Mouse (Mus musculus) kidney, adult 2 months (tissue): ENCODE results near the gene Syt15. TPM values are rescaled to one million over a fixed set of nuclear protein-coding genes. Genes with fewer than 3 reads are reported as not detected.

Experiments
- DNase-seq: peaks from one replicate; pipeline ENCODE4 v3.0.0; 2021
- H3K27ac ChIP-seq: fragments of 200-500 bp; 2 replicates; pipeline ENCODE4 v1.5.1; 2012; ENCODE audit warnings: low read depth, low read length, control low read depth, inconsistent platforms; ENCODE audit not compliant: insufficient read depth
- H3K27me3 ChIP-seq: fragments of 200-500 bp; replicated peaks from 2 replicates; pipeline ENCODE4 v1.6.1; 2012; ENCODE audit warnings: mild to moderate bottlenecking, moderate library complexity, low read length, inconsistent platforms; ENCODE audit not compliant: control insufficient read depth, insufficient read depth
- H3K36me3 ChIP-seq: fragments of 200-500 bp; 2 replicates; pipeline ENCODE4 v1.6.1; 2012; ENCODE audit warnings: mild to moderate bottlenecking, moderate library complexity, low read length, inconsistent platforms; ENCODE audit not compliant: control insufficient read depth, insufficient read depth
- H3K4me1 ChIP-seq: fragments of 200-500 bp; 2 replicates; pipeline ENCODE4 v1.6.1; 2011; ENCODE audit warnings: low read length; ENCODE audit not compliant: control insufficient read depth, insufficient read depth
- H3K4me3 ChIP-seq: fragments of 200-500 bp; 2 replicates; pipeline ENCODE4 v1.5.1; 2011; ENCODE audit warnings: mild to moderate bottlenecking, low read depth, low read length, control low read depth; ENCODE audit not compliant: insufficient read depth
- CTCF ChIP-seq: fragments of 200-500 bp; conservative IDR thresholded peaks from 2 replicates; pipeline ENCODE4 v1.5.1; 2011; ENCODE audit warnings: low read depth, mild to moderate bottlenecking, control low read depth, low read length, moderate library complexity, mixed read lengths; ENCODE audit not compliant: insufficient read depth, insufficient read length
- POLR2A ChIP-seq: fragments of 200-500 bp; IDR thresholded peaks from one replicate; pipeline ENCODE4 v1.6.1; 2011; ENCODE audit warnings: low read depth, low read length, control low read depth
- WGBS: fragments of 180-500 bp; shearing (Covaris S2); methylation state at CpG from one replicate; pipeline ENCODE4 v1.1.7; 2018; 5-methylcytosine and 5-hydroxymethylcytosine counted together
- polyA plus RNA-seq: library from polyadenylated mRNA; depleted of rRNA; stranded (reverse); fragments of >200 nt; gene quantifications from 2 replicates; pipeline ENCODE4 v1.2.3, GENCODE M21; 2012

Syt15 gene
- polyA plus RNA-seq, 1 experiment = 1.5 TPM

DNA sequence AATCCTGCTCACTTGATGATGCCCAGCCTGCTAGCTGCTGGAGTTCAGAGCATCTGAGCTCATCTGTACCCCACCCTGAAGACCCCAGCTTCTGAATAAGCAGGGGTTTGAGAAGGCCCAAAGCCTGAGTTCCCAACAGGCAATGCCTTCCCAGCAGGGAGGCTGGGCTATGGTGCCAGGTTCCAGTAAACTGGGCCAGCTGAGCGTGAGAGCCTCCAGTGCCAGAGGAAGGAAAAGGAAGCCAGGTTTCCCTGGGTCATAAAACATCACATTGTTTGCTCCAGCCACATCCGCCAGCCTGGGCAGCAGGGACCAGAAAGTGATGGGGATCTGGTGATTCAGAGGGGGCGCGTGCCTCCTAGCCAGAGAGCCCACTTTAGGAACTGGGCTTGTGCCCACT lies 7.2 kb downstream of the Syt15 start:
- no peaks in the 10 kb centered on the region for H3K4me1 ChIP-seq
- DNase-seq = no peak
- H3K27me3 ChIP-seq = no peaks in the 10 kb centered on the region
- no peak overlapping the region for H3K4me3 ChIP-seq
- no peak for TF ChIP-seq POLR2A
- no peak for TF ChIP-seq CTCF
- H3K36me3 ChIP-seq = no peaks in the 10 kb centered on the region
- H3K27ac ChIP-seq = no peak overlapping the region
- 57% methylated on average over 4 of the region's 4 CpGs for WGBS

DNA sequence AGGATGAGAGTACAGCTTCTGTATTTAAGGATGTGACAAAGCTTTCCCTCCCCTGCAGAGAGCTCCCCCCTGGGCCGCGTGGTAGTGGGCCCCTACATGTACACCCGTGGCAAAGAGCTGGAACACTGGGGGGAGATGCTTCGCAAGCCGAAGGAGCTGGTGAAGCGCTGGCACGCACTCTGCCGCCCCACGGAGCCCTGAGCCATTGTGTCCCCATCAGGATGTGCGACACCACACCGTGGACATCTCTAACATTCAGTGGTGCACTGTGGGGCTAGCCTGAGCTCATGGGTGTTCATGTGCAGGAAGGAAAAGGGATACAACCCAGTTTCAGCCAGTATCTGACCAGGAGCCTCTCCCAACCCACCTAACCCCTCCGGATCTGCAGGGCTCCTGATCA lies 8.6 kb downstream of the Syt15 start:
- H3K27me3 ChIP-seq = no peaks in the 10 kb centered on the region
- no peaks in the 10 kb centered on the region for H3K4me1 ChIP-seq
- no peaks in the 10 kb centered on the region for H3K36me3 ChIP-seq
- no peak for DNase-seq
- no peak overlapping the region for H3K27ac ChIP-seq
- 83% methylated on average over 12 of the region's 12 CpGs for WGBS
- H3K4me3 ChIP-seq = no peak overlapping the region
- TF ChIP-seq POLR2A = no peak
- TF ChIP-seq CTCF = no peak

- no peak for DNase-seq
Measured at GRCm38 (mm10) chr14:34228830-34229506, 9.6 kb downstream of the Syt15 start.

DNA sequence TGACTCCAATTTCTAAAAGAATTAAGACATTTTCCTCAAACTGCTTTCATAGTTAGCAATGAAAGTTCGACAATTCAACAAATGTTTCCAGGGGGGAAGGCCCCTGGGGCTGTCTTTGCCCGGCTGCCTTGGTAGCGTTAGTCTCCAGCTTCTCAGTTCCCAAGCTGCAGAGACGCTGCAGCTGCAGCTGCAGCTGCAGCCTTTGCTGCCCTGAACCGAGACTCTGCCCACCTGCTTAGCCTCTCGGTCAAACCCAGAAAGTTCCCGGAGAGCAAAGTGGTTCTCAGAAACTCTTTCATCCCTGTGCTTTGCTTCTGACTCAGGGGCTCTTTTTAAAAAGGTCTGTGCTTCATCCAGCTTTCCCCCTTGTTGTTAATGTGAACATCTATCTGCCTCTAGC lies 12.9 kb downstream of the Syt15 start:
- no peaks in the 10 kb centered on the region for H3K4me1 ChIP-seq
- 83% methylated on average over 7 of the region's 7 CpGs for WGBS

More at GRCm38 (mm10) chr14:34228830-34229506, 9.6 kb downstream of the Syt15 start:
- H3K4me3 ChIP-seq = no peak overlapping the region
- no peaks in the 10 kb centered on the region for H3K4me1 ChIP-seq
- 79% methylated on average over 10 of the region's 10 CpGs for WGBS
- no peak overlapping the region for H3K27ac ChIP-seq
- TF ChIP-seq CTCF (no peak), POLR2A (no peak)
- no peaks in the 10 kb centered on the region for H3K27me3 ChIP-seq
- H3K36me3 ChIP-seq = no peaks in the 10 kb centered on the region

GRCm38 (mm10) chr14:34232866-34233680 lies 13.7 kb downstream of the Syt15 start:
- no peaks in the 10 kb centered on the region for H3K27me3 ChIP-seq
- H3K4me3 ChIP-seq = no peak overlapping the region
- H3K27ac ChIP-seq = no peak overlapping the region
- H3K36me3 ChIP-seq = no peaks in the 10 kb centered on the region
- WGBS = 90% methylated on average over 9 of the region's 9 CpGs
- no peak for DNase-seq
- TF ChIP-seq CTCF = no peak
- TF ChIP-seq POLR2A = no peak
- no peaks in the 10 kb centered on the region for H3K4me1 ChIP-seq

More for the DNA sequence above, 12.9 kb downstream of the Syt15 start:
- no peak overlapping the region for H3K4me3 ChIP-seq
- no peak overlapping the region for H3K27ac ChIP-seq
- no peaks in the 10 kb centered on the region for H3K27me3 ChIP-seq
- TF ChIP-seq POLR2A = no peak
- TF ChIP-seq CTCF = no peak
- no peak for DNase-seq
- no peaks in the 10 kb centered on the region for H3K36me3 ChIP-seq

DNA sequence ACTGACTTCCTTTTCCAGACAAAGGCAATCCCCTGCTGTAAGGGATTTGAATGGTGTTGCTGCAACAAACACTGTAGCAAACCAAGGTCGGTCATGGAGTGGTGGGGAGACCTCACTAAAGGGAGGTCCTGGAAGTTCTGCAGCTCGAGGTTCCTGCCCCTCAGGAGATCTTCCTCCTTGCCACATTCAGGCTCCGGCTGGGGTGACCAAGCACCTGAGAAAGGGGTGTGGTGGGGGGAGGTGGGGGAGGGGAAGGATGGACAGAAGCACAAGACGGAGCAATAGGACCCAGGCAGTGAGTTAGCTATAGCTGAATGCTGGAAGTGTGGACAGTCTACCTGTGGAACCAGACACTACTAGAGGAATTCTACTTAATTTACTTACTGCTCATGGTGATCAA lies 14.5 kb downstream of the Syt15 start:
- H3K36me3 ChIP-seq = no peaks in the 10 kb centered on the region
- no peaks in the 10 kb centered on the region for H3K4me1 ChIP-seq
- H3K27me3 ChIP-seq = no peaks in the 10 kb centered on the region

DNA sequence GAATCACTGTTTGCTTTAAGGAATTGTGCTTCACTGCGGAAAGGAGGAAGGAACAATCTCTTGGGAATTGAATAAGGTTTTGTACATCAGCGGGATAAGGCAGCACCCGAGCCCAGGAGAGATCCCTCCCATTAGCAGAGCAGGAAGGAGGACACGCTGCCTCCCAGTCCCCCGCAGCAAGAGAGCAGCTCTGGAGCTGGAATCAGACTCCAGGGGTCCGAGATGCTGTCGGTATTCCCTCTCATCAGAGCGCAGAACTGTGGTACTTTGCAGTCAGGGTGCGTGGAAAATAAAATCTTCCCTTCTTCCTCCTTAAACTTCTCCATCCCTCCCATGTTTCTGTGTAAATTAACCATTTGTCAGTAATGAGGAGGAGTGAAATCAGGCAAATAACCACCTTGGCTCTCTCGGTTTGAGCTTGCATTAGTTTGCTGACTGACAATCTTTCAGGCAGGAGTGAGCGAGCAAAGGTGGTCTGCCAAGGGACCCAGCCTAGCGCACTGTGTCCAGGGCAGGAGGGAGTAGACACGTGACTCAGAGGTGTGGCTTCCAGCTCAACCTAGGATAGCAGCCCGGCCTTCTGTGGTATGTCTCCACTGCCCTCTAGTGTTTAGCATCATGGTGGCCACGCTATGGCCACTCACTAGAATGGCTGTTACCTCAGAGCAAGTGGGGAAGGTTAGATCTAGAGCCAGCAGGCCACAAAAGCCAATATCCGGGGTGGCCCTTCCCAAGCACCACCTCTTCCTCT lies 15.4 kb downstream of the Syt15 start:
- WGBS = 13% methylated on average over 16 of the region's 16 CpGs
- DNase-seq = peak; percentile 84

More for the DNA sequence above, 14.5 kb downstream of the Syt15 start:
- 90% methylated on average over 4 of the region's 4 CpGs for WGBS
- no peak for TF ChIP-seq POLR2A
- Histone ChIP-seq H3K4me3 (no peak overlapping the region), H3K27ac (no peak overlapping the region)
- DNase-seq = no peak

More for the DNA sequence above, 15.4 kb downstream of the Syt15 start:
- H3K27ac ChIP-seq = no peak overlapping the region
- peak overlapping the region; percentile 30; the same call in 1 of the 2 replicates for H3K4me3 ChIP-seq
- H3K27me3 ChIP-seq = no peaks in the 10 kb centered on the region
- no peaks in the 10 kb centered on the region for H3K4me1 ChIP-seq
- TF ChIP-seq CTCF (peak; percentile 84), POLR2A (no peak)
- H3K36me3 ChIP-seq = no peaks in the 10 kb centered on the region
